Mouse (Mus musculus): ENCODE results near the gene Fbxw2.
"Not testable (repeated sequence)": the region's sequence is repeated elsewhere in the genome, so short reads cannot be mapped to it uniquely, and the experiment has no call there.

Fbxw2 gene

GRCm38 (mm10) chr2:34825827-34826459 is at the start of gene Fbxw2:
Gene Fbxw2, minus strand, starts transcription at chr2:34826311.
- in situ Hi-C loops (cut with MboI, MseI) = no loop called here

DNA sequence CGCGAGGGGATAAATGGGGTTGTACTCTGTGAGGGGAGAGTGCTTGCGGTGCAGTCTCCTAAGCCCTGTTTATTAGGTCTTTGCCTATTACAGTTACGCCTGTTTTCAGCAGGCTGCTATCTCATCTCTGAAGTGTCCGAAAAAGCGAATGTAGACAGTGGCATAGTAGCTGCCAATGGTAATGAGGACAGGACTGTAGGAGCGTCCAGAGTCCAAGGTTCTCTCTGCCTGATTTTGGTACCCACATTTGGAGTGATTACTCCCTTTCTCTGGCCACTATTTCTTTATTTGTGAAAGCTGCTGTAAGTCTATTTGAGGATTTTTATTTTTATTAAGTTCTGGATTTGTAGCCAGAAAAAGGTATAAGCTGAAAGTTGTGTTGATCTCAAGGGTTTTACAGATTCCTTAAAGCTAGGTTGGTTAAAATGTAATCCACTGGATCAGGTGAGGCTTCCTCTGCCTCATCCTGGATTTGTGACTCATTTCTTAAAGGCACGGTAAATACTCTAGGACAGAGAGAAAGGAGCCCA is 48.8 kb upstream of the Fbxw2 start, which contains the start of gene Psmd5:
Gene Psmd5, minus strand, starts transcription at position 153 of the 530 bp plus-strand sequence.
- in situ Hi-C loops (cut with MboI, MseI) = no loop called here

DNA sequence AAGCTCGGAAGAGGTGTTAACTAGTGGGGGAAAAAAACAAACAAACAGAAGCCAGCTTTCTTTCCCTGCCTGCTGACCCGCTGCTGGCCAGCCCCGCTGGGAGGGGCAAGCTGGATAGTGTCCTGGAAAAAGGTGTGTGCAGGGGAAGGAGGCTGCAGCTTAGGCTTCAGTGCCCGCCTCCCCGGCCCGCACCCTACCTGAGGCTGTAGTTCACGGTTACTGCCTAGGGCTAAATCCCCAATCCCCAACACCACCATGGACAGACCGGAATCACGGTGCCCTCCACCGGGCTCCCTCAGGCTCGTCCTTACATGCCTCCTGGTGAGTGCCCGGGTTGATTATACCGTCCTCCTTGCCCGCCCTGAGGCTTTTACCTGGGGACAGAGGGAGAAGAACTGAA is 48.2 kb upstream of the Fbxw2 start, which contains the start of gene Cutal:
Gene Cutal, plus strand, starts transcription at position 126 of the 400 bp plus-strand sequence.
- in situ Hi-C loops (cut with MboI, MseI) = no loop called here

DNA sequence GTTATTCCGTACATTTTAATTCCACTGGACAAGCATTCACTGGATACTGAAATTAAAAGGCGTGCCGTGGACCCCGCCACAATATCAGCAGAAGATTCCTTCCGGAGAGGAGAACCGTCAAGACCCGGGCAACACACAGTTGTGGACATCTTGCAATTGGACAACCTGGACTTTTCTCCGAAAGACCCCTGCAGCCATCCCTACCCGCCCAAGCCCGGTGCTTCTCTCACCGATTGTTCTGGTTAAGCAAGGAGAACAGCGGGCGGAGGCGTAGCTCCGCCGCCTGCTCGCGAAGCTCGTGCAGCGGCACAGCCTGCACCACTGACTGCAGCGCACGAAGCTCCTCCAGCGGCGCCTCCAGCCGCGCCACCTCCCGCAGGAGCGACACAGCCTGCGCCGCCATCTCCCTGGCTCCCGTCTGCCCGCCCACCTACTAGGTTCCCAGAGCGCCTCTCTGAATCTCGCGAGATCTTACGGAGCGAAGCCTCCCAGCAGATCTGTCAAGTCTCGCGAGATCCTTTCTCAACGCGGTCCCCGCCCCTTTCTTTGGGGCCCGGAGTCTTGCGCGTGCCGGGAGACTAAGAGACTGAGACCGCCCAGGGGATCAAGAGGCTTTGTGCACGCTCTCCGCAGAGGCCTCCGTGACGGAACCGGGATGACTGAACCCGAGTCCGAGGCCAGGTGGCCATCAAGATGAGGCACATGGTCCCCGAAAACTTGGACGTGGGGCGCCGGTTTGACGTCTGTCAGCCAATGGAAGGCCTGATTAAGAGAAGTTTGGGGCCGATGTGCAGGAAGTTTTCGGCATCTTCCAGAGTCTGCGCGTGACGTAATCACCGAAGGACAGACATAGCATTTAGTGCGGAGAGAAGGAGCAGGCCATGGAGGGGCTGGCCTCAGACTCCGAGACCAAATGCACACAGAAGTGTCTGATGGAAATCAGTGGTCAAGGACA is 44.7 kb upstream of the Fbxw2 start:
- in situ Hi-C loops (cut with MboI, MseI) = no loop called here

DNA sequence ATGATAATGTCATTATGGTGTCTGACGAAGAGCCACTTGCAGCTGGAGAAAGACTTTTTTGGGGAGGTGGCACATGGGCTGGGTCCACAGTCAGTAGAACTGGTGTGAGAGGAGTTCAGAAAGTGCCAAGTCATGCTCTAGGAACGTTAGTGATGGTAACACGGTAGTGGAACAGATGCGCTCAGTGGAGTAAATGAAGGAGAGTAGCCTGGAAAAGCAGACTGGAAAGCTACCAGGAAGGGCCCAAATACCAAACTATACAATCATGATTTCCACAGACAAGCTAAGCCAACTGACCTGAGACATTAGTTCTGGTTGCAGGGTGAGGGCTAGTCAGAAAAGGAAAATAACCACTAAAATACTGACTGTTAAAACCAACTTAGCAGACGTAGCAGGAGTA is 43.6 kb upstream of the Fbxw2 start:
- in situ Hi-C loops (cut with MboI, MseI) = no loop called here

DNA sequence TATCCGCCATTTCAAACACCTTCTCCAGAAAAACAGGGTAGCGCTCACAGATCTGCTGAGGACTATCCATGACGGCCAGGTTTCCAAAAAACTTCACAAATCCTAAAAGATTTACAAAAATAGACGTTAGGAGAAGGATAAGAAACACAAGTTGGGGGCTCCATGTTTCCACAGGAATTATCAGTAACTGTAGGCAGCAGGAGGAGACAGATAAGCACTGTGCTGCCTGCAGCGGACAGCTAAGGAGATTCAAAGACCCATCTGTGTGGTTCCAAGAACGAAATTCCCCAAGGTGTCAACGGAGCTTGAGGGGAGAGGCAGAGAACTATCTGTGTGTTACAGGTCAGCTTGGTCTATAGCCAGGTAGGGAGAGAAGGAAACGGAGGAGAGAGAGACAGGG is 31.6 kb upstream of the Fbxw2 start:
- in situ Hi-C loops (cut with MboI, MseI) = no loop called here

GRCm38 (mm10) chr2:34855265-34855664 is 29.2 kb upstream of the Fbxw2 start:
- in situ Hi-C loops (cut with MboI, MseI) = no loop called here

- in situ Hi-C loops (cut with MboI, MseI) = no loop called here
Measured at GRCm38 (mm10) chr2:34847702-34848101, 21.6 kb upstream of the Fbxw2 start.

DNA sequence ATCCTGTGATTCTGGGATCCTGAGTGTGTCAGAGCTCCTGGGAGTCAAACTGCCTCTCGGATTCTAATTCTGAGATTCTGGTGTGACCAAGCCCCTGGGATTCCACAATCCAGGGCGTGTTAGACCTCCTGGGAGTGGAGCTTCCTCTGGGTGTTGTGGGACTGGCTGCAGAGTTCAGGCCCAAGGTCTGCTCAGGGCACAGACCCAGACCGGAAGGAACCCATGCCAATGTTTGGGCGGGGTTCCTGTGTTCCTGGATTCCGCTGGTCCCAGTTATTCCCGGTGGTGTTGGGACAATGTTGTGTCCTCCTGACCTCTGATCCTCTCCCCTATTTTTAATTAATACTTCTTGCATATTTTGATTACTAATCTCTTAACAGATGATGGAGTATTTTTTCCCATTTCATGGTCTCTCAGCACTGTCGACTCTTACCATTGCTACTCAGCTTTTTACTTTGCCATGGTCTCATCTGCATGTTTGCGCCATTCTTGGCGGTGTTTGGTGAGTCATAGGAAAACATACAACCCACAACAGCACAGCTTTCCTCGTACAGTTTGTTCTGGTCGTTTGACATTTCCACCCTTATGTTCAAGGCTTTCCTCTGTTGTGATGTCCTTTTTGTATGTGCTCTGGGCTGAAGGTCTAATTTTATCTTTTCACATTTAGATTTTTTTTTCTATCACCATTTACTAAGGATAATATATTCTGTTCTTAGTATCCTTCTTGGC is 17.3 kb upstream of the Fbxw2 start:
- in situ Hi-C loops (cut with MboI, MseI) = no loop called here

- in situ Hi-C loops (cut with MboI, MseI) = no loop called here
Measured at GRCm38 (mm10) chr2:34841706-34842105, 15.6 kb upstream of the Fbxw2 start.

DNA sequence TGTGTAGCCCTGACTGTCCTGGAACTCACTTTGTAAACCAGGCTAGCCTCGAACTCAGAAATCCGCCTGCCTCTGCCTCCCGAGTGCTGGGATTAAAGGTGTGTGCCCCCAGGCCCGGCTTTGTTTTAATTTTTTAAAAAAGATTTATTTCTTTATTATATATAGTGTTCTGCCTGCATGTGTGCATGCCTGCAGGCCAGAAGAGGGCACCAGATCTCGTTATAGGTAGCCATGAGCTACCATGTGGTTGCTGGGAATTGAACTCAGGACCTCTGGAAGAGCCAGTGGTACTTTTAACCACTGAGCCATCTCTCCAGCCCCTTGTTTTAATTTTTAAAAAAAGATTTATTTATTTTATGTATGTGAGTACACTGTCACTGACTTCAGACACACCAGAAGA is 14.0 kb upstream of the Fbxw2 start:
- in situ Hi-C loops (cut with MboI, MseI) = not testable (repeated sequence)

DNA sequence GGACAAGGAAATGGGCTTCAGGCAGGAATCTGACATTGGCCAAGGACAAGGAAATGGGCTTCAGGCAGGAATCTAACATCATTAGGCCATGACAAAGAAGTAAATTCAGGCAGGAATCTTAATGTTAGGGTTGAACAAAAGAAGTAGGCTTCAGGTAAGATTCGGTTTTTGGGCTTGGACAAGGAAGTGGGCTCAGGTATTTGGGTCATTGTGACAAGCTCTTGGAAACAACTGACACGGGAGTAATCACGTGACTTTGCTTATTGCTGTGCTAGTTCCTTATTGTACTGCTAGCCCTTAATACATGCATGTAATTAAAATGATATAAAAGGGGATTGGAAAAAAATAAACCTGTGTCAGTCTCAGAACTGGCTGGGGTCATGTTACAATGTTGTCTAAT is 9.6 kb upstream of the Fbxw2 start:
- in situ Hi-C loops (cut with MboI, MseI) = no loop called here

- in situ Hi-C loops (cut with MboI, MseI) = no loop called here
Measured at GRCm38 (mm10) chr2:34833624-34834023, 7.5 kb upstream of the Fbxw2 start.

DNA sequence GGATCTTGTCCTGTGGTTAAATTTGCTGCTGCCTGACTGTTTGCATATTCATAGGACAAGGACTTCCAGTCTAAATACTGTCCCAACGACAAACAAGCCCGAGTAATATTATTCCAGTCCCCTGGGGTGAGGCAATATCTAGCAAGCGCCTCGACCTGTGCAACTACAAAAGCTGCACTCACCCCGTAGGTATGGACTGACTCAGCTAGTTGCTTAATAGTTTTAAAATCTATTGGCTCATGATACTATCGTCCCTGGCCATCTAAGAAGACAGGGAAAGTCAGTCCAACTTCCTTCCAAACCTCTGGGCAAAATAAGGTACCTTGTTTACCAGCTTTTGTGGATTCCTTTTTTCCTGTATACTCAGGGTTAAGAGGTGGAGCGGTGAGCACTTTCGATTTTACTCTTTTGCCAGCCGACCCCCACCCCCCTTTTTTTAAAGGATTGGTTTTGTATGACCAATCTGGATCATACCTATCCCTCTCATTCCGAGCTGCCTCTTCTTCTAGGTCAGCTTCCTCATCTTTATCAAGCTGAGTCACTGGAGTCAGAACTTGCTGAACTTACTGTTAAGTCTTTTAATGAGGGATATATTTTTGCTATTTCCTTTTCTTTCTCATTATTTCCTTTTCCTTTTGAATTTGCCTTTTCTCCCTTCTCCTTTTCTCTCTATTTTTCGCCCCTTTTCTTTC is 6.8 kb upstream of the Fbxw2 start, which contains the start of gene Gm34653:
Gene Gm34653, plus strand, starts transcription at position 242 of the 692 bp plus-strand sequence.
- in situ Hi-C loops (cut with MboI, MseI) = not testable (repeated sequence)

- in situ Hi-C loops (cut with MboI, MseI) = not testable (repeated sequence)
Measured at GRCm38 (mm10) chr2:34830066-34830465, 4.0 kb upstream of the Fbxw2 start.

DNA sequence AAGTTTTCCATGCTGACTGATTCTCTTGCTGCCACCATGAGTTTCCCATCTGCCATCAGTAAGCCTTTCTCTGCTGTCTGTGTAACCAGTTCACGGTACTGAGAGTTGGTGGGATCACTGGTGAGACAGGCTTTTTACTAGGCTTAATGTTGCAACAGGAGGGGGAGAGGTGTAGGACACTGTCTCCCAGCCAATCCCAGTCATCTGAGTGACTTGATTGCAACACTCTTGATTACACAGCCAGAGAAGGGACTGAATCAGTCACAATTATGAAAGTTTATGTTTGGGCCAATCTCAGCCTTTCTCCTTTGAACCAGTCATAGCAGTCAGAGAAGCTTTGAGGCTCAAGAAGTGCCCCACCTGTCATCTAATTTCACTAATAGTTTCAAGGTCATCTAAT is 1.9 kb upstream of the Fbxw2 start:
- in situ Hi-C loops (cut with MboI, MseI) = no loop called here

GRCm38 (mm10) chr2:34827591-34827990 is 1.5 kb upstream of the Fbxw2 start:
- in situ Hi-C loops (cut with MboI, MseI) = no loop called here

DNA sequence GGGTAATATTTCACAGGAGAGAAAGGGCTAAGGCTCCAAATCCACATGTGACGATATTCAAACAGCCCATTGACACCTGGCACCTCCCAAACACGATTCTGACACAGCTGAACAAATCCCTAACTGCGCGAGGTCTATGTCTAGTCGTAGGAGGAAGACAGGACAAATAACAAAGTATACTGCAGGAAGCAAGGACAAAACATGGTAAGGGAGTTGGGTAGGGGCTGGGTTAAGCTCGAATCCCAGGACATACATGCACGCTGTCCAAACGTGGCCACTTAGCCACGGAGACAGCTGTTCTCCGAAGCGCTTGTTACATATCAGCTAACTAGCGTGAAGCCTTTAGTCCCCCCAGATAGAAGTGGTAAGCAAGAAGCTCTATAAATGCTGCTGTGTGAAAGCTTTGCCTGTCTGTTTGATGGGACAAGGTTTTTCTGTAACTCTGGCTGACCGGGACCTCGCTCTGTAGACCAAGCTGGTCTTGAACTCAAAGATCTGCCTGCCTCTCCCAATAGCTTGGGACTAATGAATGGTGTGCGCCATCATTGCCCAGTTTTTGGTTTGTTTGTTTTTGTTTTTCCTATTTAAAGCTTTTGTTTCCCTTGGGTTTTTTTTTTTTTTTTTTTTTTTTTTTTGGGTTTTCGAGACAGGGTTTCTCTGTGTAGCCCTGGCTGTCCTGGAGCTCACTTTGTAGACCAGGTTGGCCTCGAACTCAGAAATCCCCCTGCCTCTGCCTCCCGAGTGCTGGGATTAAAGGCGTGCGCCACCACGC is 535 bp upstream of the Fbxw2 start:
- in situ Hi-C loops (cut with MboI, MseI) = no loop called here

- in situ Hi-C loops (cut with MboI, MseI) = no loop called here
Measured at GRCm38 (mm10) chr2:34818492-34818891, 7.6 kb downstream of the Fbxw2 start.

DNA sequence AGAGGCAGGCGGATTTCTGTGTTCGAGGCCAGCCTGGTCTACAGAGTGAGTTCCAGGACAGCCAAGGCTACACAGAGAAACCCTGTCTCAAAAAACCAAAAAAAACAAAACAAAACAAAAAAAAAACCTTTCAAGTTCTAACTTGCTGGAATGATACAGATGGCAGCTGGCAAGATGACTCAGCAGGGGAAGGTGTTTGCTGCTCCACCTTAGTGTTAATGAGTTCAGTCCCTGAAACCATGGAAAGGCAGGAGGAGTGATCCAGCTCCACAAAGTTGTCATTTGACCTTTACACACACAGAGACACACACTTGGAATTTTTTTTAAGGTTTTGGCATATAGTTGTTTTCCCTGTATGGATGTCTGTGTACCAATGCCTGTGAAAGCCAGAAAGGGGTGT is 10.2 kb downstream of the Fbxw2 start:
- in situ Hi-C loops (cut with MboI, MseI) = not testable (repeated sequence)

Measured in T-helper 2 cell (primary cell).